Mouse (Mus musculus) erythroblast, embryonic 14.5 days (primary cell): Measurements from ENCODE around the gene Zfp109. TPM values are rescaled to one million over a fixed set of nuclear protein-coding genes. Genes with fewer than 3 reads are reported as not detected.

Experiments
- H3K27me3 ChIP-seq: 2 replicates; pipeline ENCODE4 v1.6.1; 2012; ENCODE audit warnings: inconsistent platforms; ENCODE audit not compliant: control insufficient read depth
- H3K36me3 ChIP-seq: 2 replicates; pipeline ENCODE4 v1.6.1; 2012; ENCODE audit warnings: mild to moderate bottlenecking, inconsistent platforms; ENCODE audit not compliant: control insufficient read depth
- H3K4me1 ChIP-seq: 2 replicates; pipeline ENCODE4 v1.6.1; 2012; ENCODE audit warnings: inconsistent platforms; ENCODE audit not compliant: control insufficient read depth
- H3K4me3 ChIP-seq: replicated peaks from 2 replicates; pipeline ENCODE3; 2012; ENCODE audit warnings: moderate library complexity, mild to moderate bottlenecking, inconsistent platforms
- H3K9me3 ChIP-seq: 2 replicates; pipeline ENCODE4 v1.6.1; 2012; ENCODE audit warnings: low read length, inconsistent platforms, mixed read lengths; ENCODE audit not compliant: control insufficient read depth
- GATA1 ChIP-seq: IDR thresholded peaks from 2 replicates; pipeline ENCODE4 v1.6.1; 2012; ENCODE audit warnings: low read length, inconsistent platforms, mixed read lengths
- TAL1 ChIP-seq: IDR thresholded peaks from 3 replicates; pipeline ENCODE4 v1.6.1; 2012; ENCODE audit warnings: low read length, inconsistent platforms, mixed read lengths
- polyA plus RNA-seq: library from polyadenylated mRNA; stranded (reverse); fragments of >175 nt; gene quantifications from 2 replicates; pipeline ENCODE4 v1.2.3, GENCODE M21; 2012

The Zfp109 gene
- polyA plus RNA-seq, 1 experiment: not detected

DNA sequence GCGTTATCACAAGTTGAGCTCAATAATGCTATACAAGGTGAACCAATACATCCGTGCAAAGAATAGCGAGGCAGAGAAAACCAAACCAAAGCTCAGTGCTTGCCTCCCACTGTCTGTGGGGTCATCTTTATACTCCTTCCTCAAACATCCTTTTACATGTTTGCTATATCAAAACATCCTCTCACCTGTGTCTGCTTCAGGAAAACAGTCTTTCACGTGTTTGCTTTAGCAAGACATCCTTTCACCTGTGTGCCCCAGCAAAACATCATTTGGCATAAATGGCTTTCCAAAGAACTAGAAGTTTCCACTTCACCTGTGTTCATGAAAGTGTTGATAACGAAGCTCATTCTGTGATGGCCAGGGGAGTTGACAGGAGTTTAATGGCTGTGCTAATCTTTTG, 26.0 kb downstream of the Zfp109 start, which contains the start of gene Zfp111:
Gene Zfp111, minus strand, starts transcription at position 101 of the 400 bp plus-strand sequence.
- no peak for TF ChIP-seq TAL1
- no peak for TF ChIP-seq GATA1
- H3K9me3 ChIP-seq: peaks cover 2% of the 10 kb centered on the region; the same call in 1 of the 2 replicates
- no peaks in the 10 kb centered on the region for H3K27me3 ChIP-seq
- H3K4me3 ChIP-seq: no peak within 1 kb of the TSS
- H3K4me1 ChIP-seq: peaks cover 8% of the 10 kb centered on the region
- no peaks in the 10 kb centered on the region for H3K36me3 ChIP-seq

DNA sequence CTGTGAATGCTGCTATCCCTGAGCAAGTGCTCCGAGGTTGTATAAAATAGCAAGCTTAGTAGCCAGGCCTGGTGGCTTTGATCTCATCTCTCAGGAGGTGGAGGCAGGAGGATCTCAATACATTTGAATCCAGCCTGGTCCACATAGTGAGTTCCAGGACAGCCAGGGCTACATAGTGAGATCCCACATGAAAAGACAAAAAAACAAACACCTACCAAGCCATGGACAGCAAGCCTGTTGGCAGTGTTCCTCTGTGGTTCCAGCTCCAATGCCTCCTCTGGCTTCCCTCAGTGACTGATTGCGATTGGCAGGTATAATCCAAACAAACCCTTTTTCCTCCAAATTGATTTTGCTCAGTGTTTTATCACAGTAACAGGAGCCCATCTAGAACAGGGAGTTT, 27.1 kb downstream of the Zfp109 start:
- Histone ChIP-seq H3K27me3 (no peaks in the 10 kb centered on the region), H3K4me1 (peaks cover 8% of the 10 kb centered on the region), H3K36me3 (peaks cover 3% of the 10 kb centered on the region), H3K4me3 (no peak overlapping the region), H3K9me3 (no peaks in the 10 kb centered on the region)
- TF ChIP-seq GATA1 (no peak), TAL1 (no peak)

DNA sequence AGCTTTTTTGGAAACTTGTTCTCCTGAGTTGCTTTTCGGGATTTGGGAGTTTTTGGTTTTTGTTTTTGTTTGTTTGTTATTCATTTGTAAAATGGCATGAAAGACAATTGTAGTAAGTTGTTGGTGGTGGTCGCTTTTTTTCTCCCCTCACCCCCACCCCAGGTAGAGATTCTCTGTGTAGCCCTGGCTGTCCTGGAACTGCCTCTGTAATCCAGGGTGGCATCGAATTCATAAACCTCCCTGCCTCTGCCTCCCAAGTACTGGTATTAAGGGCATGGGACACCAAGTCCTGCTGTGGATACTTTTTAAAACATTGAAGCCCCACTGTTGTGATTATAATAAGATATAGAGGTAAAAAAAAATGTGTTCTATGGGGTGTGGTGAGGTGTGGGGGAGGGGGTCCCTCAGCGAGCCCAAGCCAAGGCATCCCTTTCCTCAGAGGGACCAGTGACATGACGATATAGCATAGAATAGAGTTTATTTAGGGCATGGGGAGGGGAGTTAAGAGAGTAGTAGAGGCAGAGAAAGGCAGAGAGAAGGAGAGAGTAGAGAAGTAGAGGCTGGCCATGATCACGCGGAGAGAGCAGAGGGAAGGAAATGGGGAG, 29.0 kb downstream of the Zfp109 start:
- peaks cover 8% of the 10 kb centered on the region for H3K4me1 ChIP-seq
- H3K36me3 ChIP-seq: peaks cover 3% of the 10 kb centered on the region
- H3K4me3 ChIP-seq: peak overlapping the region; percentile 61
- no peaks in the 10 kb centered on the region for H3K9me3 ChIP-seq
- no peak for TF ChIP-seq TAL1
- TF ChIP-seq GATA1: no peak
- no peaks in the 10 kb centered on the region for H3K27me3 ChIP-seq

DNA sequence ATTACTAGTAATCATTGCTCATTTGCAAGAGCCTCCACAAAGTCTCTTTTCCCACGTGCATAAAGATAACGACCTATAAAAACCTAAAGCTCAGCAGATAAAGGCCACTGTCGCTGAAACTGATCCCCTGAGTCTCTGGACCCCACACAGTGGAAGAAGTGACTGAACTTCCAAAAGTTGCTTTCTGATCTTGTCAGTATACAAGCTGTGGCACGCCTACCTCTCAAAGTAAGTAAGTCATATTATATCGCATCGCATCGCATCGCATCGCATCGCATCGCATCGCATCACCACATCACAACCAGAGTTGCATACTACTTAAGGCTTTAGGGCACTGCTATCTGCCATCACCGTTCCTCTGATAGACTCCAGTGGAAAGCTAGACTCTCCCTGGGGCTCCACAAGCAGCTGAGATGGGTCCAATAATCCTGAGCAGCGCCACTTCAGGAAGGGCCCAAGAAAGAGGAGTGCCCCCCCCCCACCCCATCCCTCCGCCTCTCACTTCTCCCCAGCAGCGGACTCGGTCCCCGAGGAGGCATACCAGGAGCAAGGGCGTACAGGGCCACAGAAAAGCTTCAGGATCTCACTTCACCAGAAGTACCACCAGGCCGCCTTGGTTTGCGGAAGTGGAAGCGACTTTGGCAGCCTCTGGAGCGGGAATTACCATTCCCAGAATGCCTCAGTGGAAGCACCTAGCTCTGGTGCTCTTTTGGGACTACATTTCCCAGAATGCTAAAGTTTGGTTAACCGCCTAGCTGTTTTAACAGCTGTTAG, 29.7 kb downstream of the Zfp109 start:
- Histone ChIP-seq H3K9me3 (no peaks in the 10 kb centered on the region), H3K27me3 (no peaks in the 10 kb centered on the region), H3K36me3 (peaks cover 4% of the 10 kb centered on the region), H3K4me1 (peaks cover 8% of the 10 kb centered on the region), H3K4me3 (peak overlapping the region; percentile 61)
- TF ChIP-seq TAL1 (no peak), GATA1 (no peak)

DNA sequence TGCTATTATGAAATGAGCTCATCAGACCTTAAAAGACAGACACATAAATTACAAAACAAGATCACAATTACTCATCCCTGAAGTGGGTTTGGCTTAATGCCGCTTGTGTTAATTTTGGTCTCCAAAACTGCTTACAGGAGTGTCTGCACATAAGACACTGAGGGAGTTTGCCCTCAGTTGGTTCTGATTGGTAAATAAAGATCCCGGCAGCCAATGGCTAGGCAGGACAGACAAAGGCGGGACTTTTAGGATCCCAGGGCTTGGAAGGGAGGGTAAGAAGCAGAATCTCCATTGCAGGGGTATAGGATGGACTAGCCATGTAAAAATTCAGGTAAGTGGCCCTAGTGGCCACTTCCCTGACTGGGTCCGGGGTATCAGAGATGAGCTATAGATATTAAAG, 40.4 kb downstream of the Zfp109 start:
- Histone ChIP-seq H3K4me3 (no peak overlapping the region), H3K27me3 (no peaks in the 10 kb centered on the region), H3K9me3 (peaks cover 16% of the 10 kb centered on the region), H3K4me1 (no peaks in the 10 kb centered on the region), H3K36me3 (peaks cover 21% of the 10 kb centered on the region)
- TF ChIP-seq GATA1: no peak
- no peak for TF ChIP-seq TAL1

DNA sequence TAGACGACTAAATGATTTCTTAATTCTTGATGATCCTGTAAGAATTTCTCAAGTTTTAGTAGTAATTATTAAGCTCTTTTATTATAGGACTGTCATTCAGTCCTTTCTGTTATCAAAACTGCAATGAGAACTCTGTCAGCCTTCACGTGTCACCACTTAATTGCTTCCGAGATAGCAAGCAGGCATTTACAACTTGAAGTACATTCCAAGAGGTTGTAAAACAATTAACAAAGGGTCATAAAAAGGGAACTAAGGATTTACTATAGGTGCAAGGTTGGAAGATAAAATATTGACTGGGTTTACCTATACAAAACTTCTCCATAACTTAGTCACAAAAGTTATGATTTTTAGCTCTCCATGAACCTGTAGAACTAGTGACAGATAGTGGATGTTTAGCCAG, 44.2 kb downstream of the Zfp109 start:
- peaks cover 3% of the 10 kb centered on the region for H3K36me3 ChIP-seq
- H3K4me1 ChIP-seq: no peaks in the 10 kb centered on the region
- H3K4me3 ChIP-seq: no peak overlapping the region
- H3K9me3 ChIP-seq: peaks cover 3% of the 10 kb centered on the region
- TF ChIP-seq TAL1: no peak
- no peak for TF ChIP-seq GATA1
- no peaks in the 10 kb centered on the region for H3K27me3 ChIP-seq

GRCm38 (mm10) chr7:24191361-24191760, 46.0 kb downstream of the Zfp109 start:
- H3K27me3 ChIP-seq: no peaks in the 10 kb centered on the region
- H3K9me3 ChIP-seq: no peaks in the 10 kb centered on the region
- no peaks in the 10 kb centered on the region for H3K36me3 ChIP-seq
- H3K4me3 ChIP-seq: no peak overlapping the region
- TF ChIP-seq TAL1 (no peak), GATA1 (no peak)
- no peaks in the 10 kb centered on the region for H3K4me1 ChIP-seq

DNA sequence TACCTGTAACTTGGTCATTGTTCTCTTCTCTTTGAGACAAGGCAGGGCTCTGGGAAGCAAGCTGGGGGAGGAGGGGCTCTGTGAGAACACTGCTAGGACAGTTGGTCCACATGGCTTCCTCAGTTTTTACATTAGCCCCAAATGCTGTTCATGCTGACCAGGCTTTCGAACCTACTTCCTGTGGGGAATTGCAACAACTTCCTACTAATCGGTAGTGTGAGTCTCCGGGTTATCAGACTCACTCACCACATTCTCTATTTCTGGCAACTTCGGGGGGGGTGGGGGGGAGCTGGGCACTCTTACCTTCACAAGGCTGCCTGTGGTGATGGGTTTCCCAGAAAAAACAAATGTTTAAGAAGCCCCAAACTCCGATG, 47.8 kb downstream of the Zfp109 start:
- no peak for TF ChIP-seq GATA1
- TF ChIP-seq TAL1: no peak
- Histone ChIP-seq H3K27me3 (no peaks in the 10 kb centered on the region), H3K4me3 (no peak overlapping the region), H3K4me1 (no peaks in the 10 kb centered on the region), H3K36me3 (no peaks in the 10 kb centered on the region), H3K9me3 (no peaks in the 10 kb centered on the region)

DNA sequence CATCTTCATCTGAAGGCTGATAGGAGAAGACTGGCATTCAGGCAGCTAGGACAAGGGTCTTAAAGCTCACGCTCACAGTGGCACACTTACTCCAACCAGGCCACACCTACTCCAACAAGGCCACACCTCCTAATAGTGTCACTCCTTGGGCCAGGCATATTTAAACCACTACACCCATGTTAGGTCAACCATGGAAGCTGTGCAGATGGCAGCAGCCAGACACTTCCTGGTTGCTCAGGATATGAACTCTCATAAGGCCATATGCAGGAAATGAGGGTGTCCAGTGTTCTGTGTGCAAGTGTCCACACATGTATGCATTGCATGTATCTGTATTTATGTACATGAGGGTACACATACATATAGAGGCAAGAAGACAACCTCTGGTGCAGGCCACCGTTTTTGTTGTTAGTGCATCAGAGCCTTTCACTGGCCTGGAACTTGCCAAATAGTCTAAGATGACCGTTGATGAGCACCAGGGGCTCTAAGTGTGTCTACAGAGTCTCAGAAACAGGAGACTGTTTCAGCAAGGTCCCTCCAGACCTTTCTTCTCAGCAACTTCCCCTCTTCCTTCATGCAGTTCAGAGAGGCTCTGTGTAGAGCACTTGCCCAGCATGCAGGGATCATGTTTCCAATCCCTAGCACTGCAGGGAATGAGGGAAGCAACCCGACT, 48.3 kb downstream of the Zfp109 start:
- H3K27me3 ChIP-seq: no peaks in the 10 kb centered on the region
- no peaks in the 10 kb centered on the region for H3K9me3 ChIP-seq
- TF ChIP-seq GATA1 (no peak), TAL1 (no peak)
- no peaks in the 10 kb centered on the region for H3K36me3 ChIP-seq
- H3K4me1 ChIP-seq: no peaks in the 10 kb centered on the region
- no peak overlapping the region for H3K4me3 ChIP-seq
